Mouse (Mus musculus) G1E (cell line): ENCODE measurements around the gene Iqgap2.

Experiments
- CTCF ChIP-seq: IDR thresholded peaks from 2 replicates; pipeline ENCODE4 v1.5.1; 2012; ENCODE audit warnings: low read depth, low read length, inconsistent platforms, mixed read lengths
- GATA2 ChIP-seq: IDR thresholded peaks from 2 replicates; pipeline ENCODE4 v1.6.1; 2012; ENCODE audit warnings: low read depth, low read length, inconsistent platforms, borderline replicate concordance

GRCm38 (mm10) chr13:95578016-95578697 is 313.6 kb downstream of the Iqgap2 start:
- TF ChIP-seq CTCF (no peak), GATA2 (no peak)
